Mouse (Mus musculus): ENCODE data around the gene Panx2.

- TF ChIP-seq CTCF (conservative IDR thresholded peaks at IDR 0.05; ENCODE audit: low read length) (no peak), POU5F1 (IDR thresholded peaks at IDR 0.05; ENCODE audit: borderline replicate concordance, low read length) (no peak), NANOG (IDR thresholded peaks at IDR 0.05; ENCODE audit: borderline replicate concordance, low read length) (no peak)
These were observed 16.1 kb downstream of the Panx2 start for GRCm38 (mm10) chr15:89075478-89076147.
